Mouse (Mus musculus) MEL (cell line): Measurements from ENCODE around the gene Zfp329.

ENCODE experiments used
- CHD2 ChIP-seq: IDR thresholded peaks from 2 replicates; pipeline ENCODE4 v1.6.1; 2011; ENCODE audit warnings: low read length, improper control_type of control experiment
- CTCF ChIP-seq, 3 experiments: IDR thresholded peaks in 2 of 3; conservative IDR thresholded peaks in 1 of 3; 2 replicates each; pipeline ENCODE4 v1.5.1; 2011 to 2012; ENCODE audit warnings: low read length in 3 of 3, low read depth in 2 of 3, mild to moderate bottlenecking in 2 of 3, improper control_type of control experiment in 1 of 3, inconsistent platforms in 1 of 3, mixed read lengths in 1 of 3, moderate library complexity in 1 of 3; ENCODE audit not compliant: control insufficient read depth in 1 of 3, insufficient read depth in 1 of 3, poor library complexity in 1 of 3, severe bottlenecking in 1 of 3
- E2F4 ChIP-seq: IDR thresholded peaks from 2 replicates; pipeline ENCODE4 v1.6.1; 2011; ENCODE audit warnings: low read depth, low read length, improper control_type of control experiment, borderline replicate concordance
- HCFC1 ChIP-seq: IDR thresholded peaks from 2 replicates; pipeline ENCODE4 v1.6.1; 2012; ENCODE audit warnings: low read depth, mild to moderate bottlenecking, inconsistent platforms, low read length, improper control_type of control experiment, moderate library complexity
- MAX ChIP-seq: IDR thresholded peaks from 2 replicates; pipeline ENCODE4 v1.6.1; 2011; ENCODE audit warnings: low read length, improper control_type of control experiment
- MYC ChIP-seq: IDR thresholded peaks from 2 replicates; pipeline ENCODE4 v1.6.1; 2011; ENCODE audit warnings: low read depth, mild to moderate bottlenecking, low read length, improper control_type of control experiment, moderate library complexity
- POLR2A ChIP-seq, 2 experiments: IDR thresholded peaks; 2 replicates each; pipeline ENCODE4 v1.6.1; 2011 to 2012; ENCODE audit warnings: low read length in 2 of 2, mild to moderate bottlenecking in 2 of 2, control low read depth in 1 of 2, improper control_type of control experiment in 1 of 2, low read depth in 1 of 2, moderate library complexity in 1 of 2; ENCODE audit not compliant: control insufficient read depth in 1 of 2, insufficient read depth in 1 of 2, poor library complexity in 1 of 2
- TBP ChIP-seq: IDR thresholded peaks from 2 replicates; pipeline ENCODE4 v1.8.0; 2011; ENCODE audit warnings: low read depth, low read length, improper control_type of control experiment
- TCF12 ChIP-seq: IDR thresholded peaks from 2 replicates; pipeline ENCODE4 v1.6.1; 2014; ENCODE audit warnings: low read depth, mild to moderate bottlenecking, inconsistent platforms, low read length, improper control_type of control experiment, moderate library complexity
- UBTF ChIP-seq: IDR thresholded peaks from 2 replicates; pipeline ENCODE4 v1.6.1; 2012; ENCODE audit warnings: low read depth, mild to moderate bottlenecking, inconsistent platforms, low read length, improper control_type of control experiment, moderate library complexity, borderline replicate concordance; ENCODE audit not compliant: insufficient read depth
- ZC3H11A ChIP-seq: IDR thresholded peaks from 2 replicates; pipeline ENCODE4 v1.6.1; 2012; ENCODE audit warnings: low read depth, mild to moderate bottlenecking, inconsistent platforms, low read length, improper control_type of control experiment

DNA sequence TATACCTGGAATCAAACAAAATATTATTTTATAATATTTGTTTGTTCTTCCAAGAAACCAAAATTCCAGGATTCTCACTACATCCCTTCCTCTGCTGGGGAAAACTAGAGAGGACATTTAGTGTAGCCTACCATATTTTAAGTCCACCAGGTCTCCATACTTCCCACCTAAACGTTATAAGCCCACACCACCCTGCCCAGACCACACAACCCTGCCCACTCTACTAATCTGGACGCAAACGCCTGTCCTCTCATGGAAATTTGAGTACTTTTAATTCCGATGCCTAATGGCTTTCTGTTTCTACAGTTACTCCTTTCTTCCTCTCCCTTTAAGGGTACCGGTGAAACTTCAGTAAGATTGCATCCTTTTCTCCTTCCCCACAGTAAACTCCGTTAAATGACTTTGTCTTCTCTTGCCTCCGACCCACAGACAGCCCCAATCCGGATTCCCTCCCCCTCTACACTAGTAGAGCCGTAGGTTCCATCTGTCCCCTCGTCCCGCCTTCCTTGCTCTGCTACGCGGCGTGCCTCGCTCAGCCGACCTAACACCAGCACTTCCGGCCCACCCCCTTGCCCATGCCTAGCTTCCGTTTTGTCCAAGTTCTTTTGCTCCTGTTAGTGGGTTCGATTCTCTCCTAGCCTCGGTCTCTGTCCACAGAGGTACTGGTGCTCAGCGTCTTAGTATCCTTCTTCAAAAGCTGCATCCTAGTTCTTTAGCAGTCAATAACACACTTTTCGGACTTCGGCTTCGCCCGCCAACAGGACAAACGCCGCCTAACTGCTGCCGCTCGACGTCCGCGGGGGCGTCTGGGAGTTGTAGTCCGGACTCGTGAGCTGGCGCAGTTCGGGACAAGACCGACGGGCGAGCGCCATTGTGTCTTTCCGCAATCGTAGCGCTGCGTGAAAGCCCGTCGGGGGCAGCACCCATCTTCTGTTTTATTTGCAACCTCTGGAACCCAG is 15.8 kb upstream of the Zfp329 start, which contains the start of gene Zfp110:
- TF ChIP-seq UBTF: no peak
- TF ChIP-seq MYC: peak; percentile 79; the same call in 1 of the 2 replicates
- TF ChIP-seq CHD2: no peak
- TF ChIP-seq CTCF (IDR thresholded peaks at IDR 0.05 in 2 of 3, conservative IDR thresholded peaks at IDR 0.05 in 1 of 3; ENCODE audit: control insufficient read depth in 1 of 3, insufficient read depth in 1 of 3, low read depth in 2 of 3, low read length in 3 of 3, poor library complexity in 1 of 3, severe bottlenecking in 1 of 3): no peak
- TF ChIP-seq MAX: peak; percentile 90
- peak in 1 of 2 experiments; percentile 79; a peak in 3 of 4 replicates for TF ChIP-seq POLR2A (IDR thresholded peaks at IDR 0.05; ENCODE audit: control insufficient read depth in 1 of 2, insufficient read depth in 1 of 2, low read depth in 1 of 2, low read length in 2 of 2, poor library complexity in 1 of 2)
- TF ChIP-seq HCFC1: peak; percentile 96
- TF ChIP-seq ZC3H11A: no peak
- peak; percentile 36 for TF ChIP-seq TCF12
- peak; percentile 68; the same call in 1 of the 2 replicates for TF ChIP-seq TBP
- peak; percentile 76; the same call in 1 of the 2 replicates for TF ChIP-seq E2F4
